Mouse (Mus musculus) macrophage (primary cell): Measurements from ENCODE around the gene Sox5. TPM values are rescaled to one million over a fixed set of nuclear protein-coding genes. Genes with fewer than 3 reads are reported as not detected.

Experiments used
- H3K27ac ChIP-seq: fragments of 350-480 bp; formaldehyde crosslinking; 2 replicates; pipeline ENCODE4 v1.9.0; 2021
- H3K36me3 ChIP-seq: fragments of 350-480 bp; formaldehyde crosslinking; 2 replicates; pipeline ENCODE4 v1.9.0; 2021; ENCODE audit errors: inconsistent target
- H3K4me3 ChIP-seq: fragments of 350-480 bp; formaldehyde crosslinking; 2 replicates; pipeline ENCODE4 v1.9.0; 2021; ENCODE audit errors: inconsistent target
- H3K79me2 ChIP-seq: fragments of 350-480 bp; formaldehyde crosslinking; 2 replicates; pipeline ENCODE4 v1.9.0; 2021; ENCODE audit errors: inconsistent target
- WGBS: methylation state at CpG from one replicate; pipeline ENCODE4 v1.1.7; 2026; ENCODE audit warnings: inconsistent platforms; ENCODE audit not compliant: missing documents; 5-methylcytosine and 5-hydroxymethylcytosine counted together
- polyA plus RNA-seq: library from polyadenylated mRNA; stranded (reverse); fragments of 250-400 nt; gene quantifications from 3 replicates; pipeline ENCODE4 v1.2.4, GENCODE M21; 2018; ENCODE audit warnings: inconsistent platforms

Sox5 gene
- polyA plus RNA-seq, 1 experiment from 2014 or later: not detected

DNA sequence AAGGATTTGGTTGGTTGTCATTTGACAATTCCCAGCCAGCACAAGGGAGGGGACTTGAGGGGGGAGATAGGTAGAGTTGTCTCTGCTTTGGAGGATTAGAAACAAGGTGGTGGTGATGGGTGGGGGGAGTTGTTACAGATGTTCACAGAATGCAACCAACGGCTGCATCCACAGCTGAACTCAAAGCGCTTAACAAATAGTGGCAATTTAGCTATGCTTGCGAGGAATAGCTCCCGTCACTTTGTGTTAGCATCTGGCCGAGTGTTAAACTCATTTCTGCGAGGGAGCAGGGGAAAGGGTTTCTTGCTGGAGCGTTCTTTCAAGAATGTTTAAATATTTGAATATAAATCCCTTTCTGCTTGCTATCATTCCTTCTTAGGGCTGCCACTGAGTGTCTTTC is 921.7 kb downstream of the Sox5 start:
- WGBS: 97% methylated on average over 7 of the region's 7 CpGs
- no peak overlapping the region for H3K27ac ChIP-seq

DNA sequence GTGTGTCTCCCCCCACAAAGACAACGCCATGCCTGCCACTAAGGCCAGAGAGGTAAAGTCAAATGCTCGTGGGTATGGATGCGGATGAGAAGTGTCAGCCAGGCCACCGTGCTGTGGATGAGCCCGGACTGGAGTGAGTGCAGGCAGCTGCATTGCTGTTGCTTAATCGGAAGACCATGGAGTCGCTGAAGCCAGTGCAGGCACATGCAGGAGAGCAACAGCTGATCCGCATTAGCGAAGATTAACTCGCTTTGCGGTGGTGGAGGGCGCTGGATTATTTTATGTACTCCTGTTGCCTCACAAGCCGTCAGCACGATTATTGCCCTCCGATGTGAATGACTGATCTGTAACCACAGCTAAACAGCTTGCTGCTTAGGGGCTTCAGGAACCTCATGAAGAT is 922.2 kb downstream of the Sox5 start:
- Histone ChIP-seq H3K36me3 (no peaks in the 10 kb centered on the region), H3K79me2 (no peaks in the 10 kb centered on the region), H3K27ac (no peak overlapping the region), H3K4me3 (no peak overlapping the region)
- 89% methylated on average over 15 of the region's 15 CpGs for WGBS

More for the DNA sequence above, 921.7 kb downstream of the Sox5 start:
- no peaks in the 10 kb centered on the region for H3K79me2 ChIP-seq
- no peaks in the 10 kb centered on the region for H3K36me3 ChIP-seq
- H3K4me3 ChIP-seq: no peak overlapping the region

DNA sequence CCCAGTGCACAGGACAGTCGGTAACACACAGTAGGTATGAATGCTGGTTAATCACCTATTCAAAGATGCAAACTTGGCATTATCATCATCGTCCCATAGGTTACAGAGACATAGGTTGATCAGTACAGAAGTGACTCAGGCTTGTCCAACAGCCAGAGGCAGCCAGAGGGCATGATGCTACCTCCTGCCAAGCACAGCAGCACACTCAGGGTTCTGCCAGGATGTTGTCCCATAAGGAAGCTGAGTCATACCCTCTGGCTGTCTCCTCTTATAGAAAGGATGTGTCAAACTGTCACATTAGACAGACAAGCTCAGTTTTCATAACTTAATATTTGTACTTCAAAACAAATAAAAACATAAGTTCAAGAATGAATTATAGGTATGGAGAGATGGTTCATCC is 923.2 kb downstream of the Sox5 start:
- 96% methylated on average over 2 of the region's 2 CpGs for WGBS
- no peaks in the 10 kb centered on the region for H3K36me3 ChIP-seq
- H3K79me2 ChIP-seq: no peaks in the 10 kb centered on the region
- H3K27ac ChIP-seq: no peak overlapping the region
- H3K4me3 ChIP-seq: no peak overlapping the region

DNA sequence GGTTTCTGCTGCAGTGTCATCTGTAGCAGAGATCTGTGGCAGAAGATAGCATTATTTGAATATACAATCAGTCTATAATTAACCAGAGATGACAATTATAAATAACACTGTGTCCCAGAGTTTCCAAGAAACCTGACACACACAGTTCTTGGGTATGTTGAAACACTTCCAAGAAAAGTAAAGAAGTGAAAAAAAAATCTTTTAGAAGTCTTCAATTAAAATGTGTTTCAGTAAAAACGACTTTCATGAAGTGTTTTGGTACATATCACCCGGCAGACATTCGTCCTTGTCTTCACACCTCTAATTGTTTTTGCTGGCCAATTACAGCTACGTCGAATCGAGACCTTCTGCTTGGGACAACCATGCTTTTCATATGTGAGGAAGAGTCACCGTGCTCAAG is 924.4 kb downstream of the Sox5 start:
- Histone ChIP-seq H3K27ac (no peak overlapping the region), H3K4me3 (no peak overlapping the region), H3K36me3 (no peaks in the 10 kb centered on the region), H3K79me2 (no peaks in the 10 kb centered on the region)
- 87% methylated on average over 7 of the region's 7 CpGs for WGBS

DNA sequence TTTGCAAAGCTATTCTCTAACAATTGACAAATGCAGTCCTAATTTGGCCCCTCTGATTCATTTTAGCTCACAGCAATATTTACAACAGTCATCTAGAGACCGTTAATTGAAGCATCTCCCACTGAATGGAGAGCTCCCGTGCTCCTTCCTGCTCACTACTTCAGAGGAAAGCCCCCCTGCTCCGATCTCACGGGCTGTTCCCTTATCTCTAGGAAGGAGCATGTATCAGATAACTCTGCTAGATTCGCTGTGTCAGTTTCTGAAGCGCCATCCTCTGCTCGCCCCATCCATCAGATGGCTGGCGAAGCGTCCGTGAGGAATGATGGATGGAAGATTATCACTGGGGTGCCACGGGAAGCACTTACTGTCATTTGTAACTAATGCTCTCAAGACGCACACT is 926.4 kb downstream of the Sox5 start:
- Histone ChIP-seq H3K36me3 (no peaks in the 10 kb centered on the region), H3K79me2 (no peaks in the 10 kb centered on the region), H3K27ac (no peak overlapping the region), H3K4me3 (no peak overlapping the region)
- 82% methylated on average over 12 of the region's 12 CpGs for WGBS

DNA sequence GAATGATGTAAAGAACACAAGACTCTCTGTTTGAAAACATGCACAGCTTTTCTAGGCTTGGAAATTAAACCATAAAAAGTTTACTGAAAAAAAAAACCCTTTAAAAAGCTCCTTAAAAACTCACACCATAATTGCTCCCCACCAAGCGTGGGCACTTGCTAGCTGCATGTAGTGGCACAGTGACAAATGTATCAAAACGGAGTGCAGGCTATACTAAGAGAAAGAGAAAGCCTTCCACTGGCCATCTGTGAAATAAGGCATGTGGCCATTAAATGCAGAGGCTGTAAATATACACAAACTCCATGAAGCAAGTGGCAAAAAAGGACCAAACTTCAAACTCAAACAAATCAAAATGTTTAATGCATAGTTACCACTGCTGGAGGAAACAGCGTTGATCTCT is 927.7 kb downstream of the Sox5 start:
- no peaks in the 10 kb centered on the region for H3K36me3 ChIP-seq
- WGBS: 92% methylated on average over 3 of the region's 3 CpGs
- H3K4me3 ChIP-seq: no peak overlapping the region
- no peak overlapping the region for H3K27ac ChIP-seq
- H3K79me2 ChIP-seq: no peaks in the 10 kb centered on the region

DNA sequence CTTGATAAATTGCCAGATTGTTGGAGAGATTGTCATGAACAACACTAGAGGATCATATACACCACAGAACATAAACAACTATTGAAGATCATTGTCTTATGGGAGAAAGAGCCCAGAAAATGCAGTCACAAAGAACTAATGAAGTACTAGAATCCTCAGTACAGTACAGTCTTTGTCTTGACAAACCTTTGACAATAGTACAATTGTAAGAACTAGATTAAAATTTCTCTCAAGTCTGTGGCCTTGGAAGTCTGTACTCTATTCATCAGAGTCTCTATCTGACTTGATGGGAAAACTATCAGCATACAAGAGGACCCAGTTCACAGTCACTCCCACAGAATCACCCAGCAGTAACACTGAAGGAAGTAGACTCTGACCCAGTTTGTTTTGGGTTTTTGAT is 936.0 kb downstream of the Sox5 start:
- Histone ChIP-seq H3K4me3 (no peak overlapping the region), H3K27ac (no peak overlapping the region), H3K79me2 (no peaks in the 10 kb centered on the region), H3K36me3 (no peaks in the 10 kb centered on the region)

DNA sequence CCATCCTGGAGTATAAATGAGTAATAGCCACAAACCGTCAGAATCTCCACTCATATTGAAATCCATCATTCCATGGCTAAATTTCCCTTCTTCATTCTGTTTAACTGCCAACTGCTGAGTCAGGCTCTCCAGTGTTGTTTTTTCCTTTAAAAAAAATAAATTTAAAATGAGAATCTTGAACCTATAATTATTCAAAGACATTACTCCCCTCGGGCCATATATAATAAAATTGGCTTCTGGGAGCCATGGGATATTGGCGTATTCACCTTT is 937.1 kb downstream of the Sox5 start:
- WGBS: 98% methylated on average over 3 of the region's 3 CpGs
- H3K79me2 ChIP-seq: no peaks in the 10 kb centered on the region
- no peak overlapping the region for H3K4me3 ChIP-seq
- H3K36me3 ChIP-seq: no peaks in the 10 kb centered on the region
- no peak overlapping the region for H3K27ac ChIP-seq

DNA sequence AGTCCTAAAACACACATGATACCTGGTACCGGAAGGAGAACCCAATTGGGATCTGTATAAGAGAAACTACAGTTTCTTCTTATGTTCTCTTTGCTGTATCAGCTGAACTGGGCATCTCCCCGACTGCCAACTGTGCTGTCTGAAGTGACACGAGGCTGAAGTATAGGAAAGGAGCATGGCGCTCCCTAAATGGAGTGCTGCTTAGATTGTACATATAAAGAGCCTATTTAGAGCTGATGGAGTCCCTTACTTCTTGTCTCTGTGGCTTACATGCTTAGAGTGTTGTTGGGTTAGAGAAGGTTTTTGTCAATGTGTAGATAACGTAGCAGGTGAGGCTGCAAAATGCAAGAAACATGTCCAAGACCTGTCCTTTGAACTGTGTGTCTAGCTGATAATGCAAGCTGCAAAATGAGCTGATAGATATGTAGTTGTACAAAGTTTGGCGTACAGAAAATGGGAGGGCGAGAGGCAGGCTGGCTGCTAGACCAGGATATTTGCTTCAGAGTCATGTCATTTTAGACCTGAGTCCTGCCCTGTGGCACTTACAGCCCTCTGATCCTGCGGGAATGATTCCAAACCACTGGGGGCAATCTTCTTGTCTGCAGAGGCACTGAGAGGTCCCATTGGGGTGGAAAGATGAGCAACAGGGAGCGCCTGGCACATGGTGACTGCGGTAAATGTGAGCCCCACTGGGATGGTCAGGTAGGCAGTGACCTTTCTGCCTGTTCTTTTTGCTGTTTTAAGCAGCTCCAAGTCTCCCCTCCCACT is 937.7 kb downstream of the Sox5 start:
- Histone ChIP-seq H3K27ac (no peak overlapping the region), H3K4me3 (no peak overlapping the region), H3K79me2 (no peaks in the 10 kb centered on the region), H3K36me3 (no peaks in the 10 kb centered on the region)
- WGBS: 95% methylated on average over 10 of the region's 10 CpGs

DNA sequence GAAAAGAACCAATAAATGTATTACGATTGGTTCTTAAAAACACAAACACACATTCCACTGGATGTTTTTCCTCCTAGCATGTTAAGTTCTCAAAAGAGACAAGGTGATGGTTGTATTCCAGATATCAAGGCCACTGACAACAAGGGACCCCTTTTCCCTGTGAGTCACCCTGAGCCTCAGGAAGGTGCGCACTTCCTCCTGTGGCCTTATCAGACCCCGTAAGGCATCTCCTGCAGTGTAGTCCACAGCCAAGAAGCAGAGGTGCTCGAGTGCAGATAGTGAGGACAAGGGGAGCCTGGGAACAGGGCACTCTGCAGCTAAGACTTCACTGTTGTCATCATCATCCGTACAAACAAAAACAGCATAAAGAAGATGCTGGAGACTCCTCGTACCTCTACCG is 939.8 kb downstream of the Sox5 start:
- Histone ChIP-seq H3K36me3 (no peaks in the 10 kb centered on the region), H3K27ac (no peak overlapping the region), H3K4me3 (no peak overlapping the region), H3K79me2 (no peaks in the 10 kb centered on the region)
- 80% methylated on average over 7 of the region's 7 CpGs for WGBS

DNA sequence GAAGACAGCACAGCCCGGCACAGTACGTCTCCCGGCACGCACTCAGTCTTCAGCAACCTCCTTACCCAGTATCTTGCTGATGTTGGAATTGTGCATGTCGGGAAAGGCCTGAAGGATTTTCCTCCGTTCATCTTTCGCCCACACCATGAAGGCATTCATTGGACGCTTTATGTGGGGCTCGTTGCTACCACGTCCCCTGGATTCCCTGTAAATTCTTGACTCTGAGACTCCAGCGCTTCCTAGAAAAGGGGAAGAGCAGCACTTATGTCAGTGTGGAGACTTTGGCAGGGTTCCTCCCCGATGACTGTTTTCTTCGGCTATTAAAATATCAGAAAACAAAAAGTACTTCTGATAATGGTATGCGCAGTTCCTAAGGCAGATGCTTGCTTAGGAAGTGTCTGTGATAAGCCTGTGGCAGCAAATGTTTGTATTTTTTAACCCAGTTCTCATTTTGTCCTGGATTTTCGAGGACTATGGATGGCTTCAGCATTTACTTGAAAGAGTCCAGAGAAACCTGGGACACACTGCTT is 940.6 kb downstream of the Sox5 start:
- no peaks in the 10 kb centered on the region for H3K79me2 ChIP-seq
- H3K27ac ChIP-seq: no peak overlapping the region
- no peaks in the 10 kb centered on the region for H3K36me3 ChIP-seq
- H3K4me3 ChIP-seq: no peak overlapping the region
- 95% methylated on average over 15 of the region's 15 CpGs for WGBS

DNA sequence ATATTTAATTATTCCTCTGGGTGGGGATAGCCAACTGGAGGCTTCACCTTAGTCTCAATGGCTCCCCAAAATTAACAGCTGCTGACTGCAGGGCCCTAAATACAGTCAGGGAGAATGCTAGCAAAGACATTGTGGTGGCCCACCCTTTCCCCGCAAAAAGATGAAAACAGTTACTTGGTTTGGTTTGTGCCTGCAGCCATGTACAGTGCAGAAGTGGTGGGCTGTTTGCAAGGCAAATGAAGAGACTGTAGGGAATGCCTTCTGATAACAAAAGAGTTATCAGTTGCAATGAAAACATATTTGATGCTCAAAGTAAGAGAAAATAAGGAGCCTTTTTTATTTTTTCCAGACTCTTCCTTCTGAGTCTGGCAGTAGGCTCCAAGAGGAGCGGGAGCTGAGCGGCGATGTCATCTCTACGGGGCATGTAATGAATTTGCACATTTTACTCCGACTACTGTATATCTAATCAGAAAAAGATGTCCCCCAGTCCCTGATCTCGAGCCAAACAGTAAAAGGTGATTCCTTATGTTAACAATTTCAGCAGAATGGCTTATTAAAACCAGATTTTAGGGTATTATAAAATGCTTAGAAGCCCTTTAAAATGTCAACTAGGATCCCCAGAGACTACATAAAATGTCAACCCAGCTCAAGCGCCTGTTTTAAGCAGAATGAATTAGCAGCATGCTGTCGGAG is 943.2 kb downstream of the Sox5 start:
- no peak overlapping the region for H3K27ac ChIP-seq
- H3K36me3 ChIP-seq: no peaks in the 10 kb centered on the region
- 89% methylated on average over 9 of the region's 9 CpGs for WGBS
- H3K4me3 ChIP-seq: no peak overlapping the region
- no peaks in the 10 kb centered on the region for H3K79me2 ChIP-seq

DNA sequence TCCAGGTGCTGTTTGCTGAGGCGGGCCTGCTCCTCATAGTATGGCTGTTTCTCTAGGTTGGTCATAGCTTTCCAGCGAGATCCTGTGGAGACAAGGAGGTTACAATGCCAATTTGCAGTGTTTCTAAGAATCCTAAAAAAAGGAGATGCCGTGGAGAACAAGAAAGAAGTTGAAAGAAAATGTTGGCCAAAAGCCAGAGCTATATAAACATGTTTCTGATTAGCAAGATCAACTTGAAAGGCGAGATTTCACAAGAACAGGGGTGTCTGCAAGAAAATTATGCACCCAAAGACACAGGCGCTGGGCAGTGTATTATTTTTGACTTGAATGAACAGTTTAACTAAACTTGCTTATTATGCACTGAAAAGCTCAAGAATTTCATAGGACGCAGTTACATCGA is 946.4 kb downstream of the Sox5 start:
- no peak overlapping the region for H3K27ac ChIP-seq
- no peaks in the 10 kb centered on the region for H3K36me3 ChIP-seq
- H3K79me2 ChIP-seq: no peaks in the 10 kb centered on the region
- 89% methylated on average over 7 of the region's 7 CpGs for WGBS
- H3K4me3 ChIP-seq: no peak overlapping the region

DNA sequence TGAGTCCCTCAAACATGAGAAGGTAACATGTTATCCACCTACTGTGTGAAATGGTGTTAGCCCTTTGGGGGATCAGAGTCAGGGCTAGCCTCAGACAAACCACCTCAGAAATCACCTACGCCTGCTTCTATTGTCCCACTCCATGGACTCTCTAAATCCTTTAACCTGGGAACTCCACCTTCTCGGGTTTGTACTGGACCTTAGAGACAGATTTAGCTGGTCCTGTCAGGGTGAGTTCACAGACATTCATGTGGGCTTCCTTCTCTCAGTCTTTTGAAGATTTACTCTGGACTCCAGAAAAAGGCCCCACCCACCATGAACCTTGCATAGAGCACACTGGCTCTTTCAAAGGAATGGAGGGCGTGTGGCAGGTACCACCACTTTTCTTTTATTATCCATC is 947.8 kb downstream of the Sox5 start:
- Histone ChIP-seq H3K4me3 (no peak overlapping the region), H3K36me3 (no peaks in the 10 kb centered on the region), H3K27ac (no peak overlapping the region), H3K79me2 (no peaks in the 10 kb centered on the region)
- 86% methylated on average over 3 of the region's 3 CpGs for WGBS

DNA sequence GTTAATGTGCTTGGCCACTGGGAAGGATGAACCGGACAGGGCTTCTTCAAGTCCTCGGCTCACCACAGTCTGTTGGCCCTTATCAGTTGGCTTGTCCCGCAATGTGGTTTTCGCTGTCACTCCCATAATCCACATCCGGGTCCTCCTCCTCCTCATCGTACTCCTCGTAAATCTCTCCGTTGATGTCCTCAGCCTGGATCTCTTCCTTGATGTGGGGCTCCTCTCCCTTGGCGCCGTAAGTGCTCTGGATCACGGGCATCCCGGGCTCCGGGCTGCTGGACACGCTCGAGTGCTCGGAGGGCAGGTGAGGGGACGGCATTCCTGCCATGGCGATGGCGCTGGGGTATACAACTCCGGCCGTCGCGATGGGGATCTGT is 948.6 kb downstream of the Sox5 start:
- no peaks in the 10 kb centered on the region for H3K79me2 ChIP-seq
- 87% methylated on average over 23 of the region's 23 CpGs for WGBS
- H3K27ac ChIP-seq: no peak overlapping the region
- no peaks in the 10 kb centered on the region for H3K36me3 ChIP-seq
- no peak overlapping the region for H3K4me3 ChIP-seq
